Mouse (Mus musculus) thymus, adult 2 months (tissue): Measurements from ENCODE around the gene Aqp8. TPM values are rescaled to one million over a fixed set of nuclear protein-coding genes. Genes with fewer than 3 reads are reported as not detected.

Experiments
- DNase-seq: peaks from one replicate; pipeline ENCODE4 v3.0.0; 2021
- H3K27ac ChIP-seq: fragments of 200-500 bp; 2 replicates; pipeline ENCODE4 v1.5.1; 2012; ENCODE audit warnings: low read length, control low read depth; ENCODE audit not compliant: control insufficient read depth, insufficient read depth
- H3K27me3 ChIP-seq: fragments of 200-500 bp; 2 replicates; pipeline ENCODE4 v1.6.1; 2012; ENCODE audit warnings: mild to moderate bottlenecking, low read length, moderate library complexity, mixed read lengths; ENCODE audit not compliant: control insufficient read depth, insufficient read depth
- H3K36me3 ChIP-seq: fragments of 200-500 bp; 2 replicates; pipeline ENCODE4 v1.6.1; 2012; ENCODE audit warnings: mild to moderate bottlenecking, low read length, moderate library complexity; ENCODE audit not compliant: control insufficient read depth, insufficient read depth
- H3K4me1 ChIP-seq: fragments of 200-500 bp; replicated peaks from 2 replicates; pipeline ENCODE4 v1.6.1; 2012; ENCODE audit warnings: low read length; ENCODE audit not compliant: control insufficient read depth, insufficient read depth
- H3K4me3 ChIP-seq: fragments of 200-500 bp; 2 replicates; pipeline ENCODE4 v1.5.1; 2012; ENCODE audit warnings: mild to moderate bottlenecking, low read length, control low read depth, moderate library complexity; ENCODE audit not compliant: control insufficient read depth, insufficient read depth
- CTCF ChIP-seq: fragments of 200-500 bp; IDR thresholded peaks from 2 replicates; pipeline ENCODE4 v1.5.1; 2012; ENCODE audit warnings: mild to moderate bottlenecking, control low read depth, low read length, moderate library complexity, borderline replicate concordance; ENCODE audit not compliant: control insufficient read depth, poor library complexity, insufficient read depth; ENCODE audit errors: extremely low read depth
- POLR2A ChIP-seq: fragments of 200-500 bp; IDR thresholded peaks from 2 replicates; pipeline ENCODE4 v1.6.1; 2012; ENCODE audit warnings: mild to moderate bottlenecking, low read length, control low read depth, moderate library complexity; ENCODE audit not compliant: control insufficient read depth, poor library complexity, insufficient read depth; ENCODE audit errors: extremely low read depth
- WGBS: fragments of 180-500 bp; shearing (Covaris S2); methylation state at CpG from one replicate; pipeline ENCODE4 v1.1.7; 2018; 5-methylcytosine and 5-hydroxymethylcytosine counted together
- polyA plus RNA-seq: library from polyadenylated mRNA; depleted of rRNA; stranded (reverse); fragments of >200 nt; gene quantifications from 2 replicates; pipeline ENCODE4 v1.2.3, GENCODE M21; 2012; rRNA removed

Aqp8 gene
- polyA plus RNA-seq, 1 experiment: 0.31 TPM

DNA sequence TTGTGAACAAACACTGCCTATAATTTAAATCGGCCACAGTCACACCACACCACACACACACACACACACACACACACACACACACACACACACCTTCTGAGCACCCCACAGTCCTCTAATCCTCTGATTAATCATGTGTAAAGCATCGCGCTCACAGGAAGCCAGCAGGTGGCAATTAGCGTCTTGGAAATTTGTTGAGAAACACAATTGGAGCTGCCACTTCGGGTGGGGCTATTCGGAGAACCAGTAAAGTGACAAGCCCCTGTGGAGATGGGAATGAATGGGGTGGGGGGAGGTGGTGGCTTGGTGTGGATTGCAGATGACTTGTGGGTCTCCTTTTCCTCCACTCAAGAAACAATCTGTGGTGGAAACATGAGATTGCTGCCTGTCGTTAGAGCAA lies 45.9 kb downstream of the Aqp8 start:
- TF ChIP-seq POLR2A: no peak
- TF ChIP-seq CTCF: no peak
- Histone ChIP-seq H3K27ac (no peak overlapping the region), H3K36me3 (no peaks in the 10 kb centered on the region), H3K4me3 (no peak overlapping the region), H3K4me1 (no peaks in the 10 kb centered on the region), H3K27me3 (no peaks in the 10 kb centered on the region)
- DNase-seq: no peak
- 94% methylated on average over 7 of the region's 7 CpGs for WGBS

Other genes starting within 250 kb of the Aqp8 start
- gene Slc5a11, start 247.5 kb upstream of the Aqp8 start, polyA plus RNA-seq: 0.55 and 0.84 TPM in 2 replicates
- 30.9 and 31.9 TPM in 2 replicates for gene Lcmt1, start 92.5 kb upstream of the Aqp8 start, polyA plus RNA-seq
- 32.2 and 37.3 TPM in 2 replicates for gene Arhgap17, start 92.4 kb upstream of the Aqp8 start, polyA plus RNA-seq
- gene Zkscan2, start 38.2 kb downstream of the Aqp8 start, polyA plus RNA-seq: not detected in 2 replicates